Mouse (Mus musculus) MEL (cell line): Measurements from ENCODE around the gene Gnaq. TPM values are rescaled to one million over a fixed set of nuclear protein-coding genes. Genes with fewer than 3 reads are reported as not detected.

Experiments
- DNase-seq: peaks from one replicate; pipeline ENCODE4 v3.0.0; 2011; ENCODE audit warnings: low read depth, low spot score
- H3K27ac ChIP-seq: 2 replicates; pipeline ENCODE4 v1.5.1; 2012; ENCODE audit warnings: low read depth, mild to moderate bottlenecking, control low read depth, low read length, moderate library complexity; ENCODE audit not compliant: control insufficient read depth
- H3K27me3 ChIP-seq, 2 experiments: fragments of 150-350 bp in 1 of 2; sonication (generic) in 1 of 2; 2 replicates each; pipeline ENCODE4 v1.6.1; 2012; ENCODE audit warnings: low read length in 2 of 2, mild to moderate bottlenecking in 2 of 2, improper control_type of control experiment in 1 of 2, moderate library complexity in 1 of 2; ENCODE audit not compliant: insufficient read depth in 2 of 2, control insufficient read depth in 1 of 2
- H3K36me3 ChIP-seq, 2 experiments: 2 replicates each; pipeline ENCODE4 v1.6.1; 2012 to 2014; ENCODE audit warnings: low read length in 2 of 2, improper control_type of control experiment in 1 of 2, inconsistent platforms in 1 of 2, mild to moderate bottlenecking in 1 of 2; ENCODE audit not compliant: insufficient read depth in 2 of 2, control insufficient read depth in 1 of 2
- H3K4me1 ChIP-seq, 2 experiments: fragments of 150-350 bp in 1 of 2; sonication (generic) in 1 of 2; 2 replicates each; pipeline ENCODE4 v1.6.1; 2012; ENCODE audit warnings: low read length in 2 of 2, improper control_type of control experiment in 1 of 2, mild to moderate bottlenecking in 1 of 2; ENCODE audit not compliant: insufficient read depth in 2 of 2, control insufficient read depth in 1 of 2
- H3K4me3 ChIP-seq, 2 experiments: fragments of 150-350 bp in 1 of 2; sonication (generic) in 1 of 2; 2 replicates each; pipeline ENCODE4 v1.5.1; 2012; ENCODE audit warnings: low read depth in 2 of 2, low read length in 2 of 2, mild to moderate bottlenecking in 2 of 2, moderate library complexity in 2 of 2, control low read depth in 1 of 2, improper control_type of control experiment in 1 of 2; ENCODE audit not compliant: control insufficient read depth in 1 of 2, insufficient read depth in 1 of 2
- H3K79me2 ChIP-seq: 2 replicates; pipeline ENCODE4 v1.6.1; 2012; ENCODE audit warnings: mild to moderate bottlenecking, low read length, moderate library complexity; ENCODE audit not compliant: control insufficient read depth, poor library complexity, insufficient read depth
- H3K9ac ChIP-seq: 2 replicates; pipeline ENCODE4 v1.6.1; 2012; ENCODE audit warnings: low read depth, mild to moderate bottlenecking, control low read depth, low read length, moderate library complexity; ENCODE audit not compliant: control insufficient read depth, poor library complexity, severe bottlenecking
- H3K9me3 ChIP-seq: fragments of 150-350 bp; sonication (generic); replicated peaks from 2 replicates; pipeline ENCODE4 v1.6.1; 2012; ENCODE audit warnings: mild to moderate bottlenecking, low read length, improper control_type of control experiment, moderate library complexity; ENCODE audit not compliant: insufficient read depth
- CHD1 ChIP-seq: IDR thresholded peaks from 2 replicates; pipeline ENCODE4 v1.6.1; 2012; ENCODE audit warnings: low read depth, mild to moderate bottlenecking, inconsistent platforms, low read length, improper control_type of control experiment
- CHD2 ChIP-seq: IDR thresholded peaks from 2 replicates; pipeline ENCODE4 v1.6.1; 2011; ENCODE audit warnings: low read length, improper control_type of control experiment
- E2F4 ChIP-seq: IDR thresholded peaks from 2 replicates; pipeline ENCODE4 v1.6.1; 2011; ENCODE audit warnings: low read depth, low read length, improper control_type of control experiment, borderline replicate concordance
- HCFC1 ChIP-seq: IDR thresholded peaks from 2 replicates; pipeline ENCODE4 v1.6.1; 2012; ENCODE audit warnings: low read depth, mild to moderate bottlenecking, inconsistent platforms, low read length, improper control_type of control experiment, moderate library complexity
- MAX ChIP-seq: IDR thresholded peaks from 2 replicates; pipeline ENCODE4 v1.6.1; 2011; ENCODE audit warnings: low read length, improper control_type of control experiment
- MEF2A ChIP-seq: IDR thresholded peaks from 2 replicates; pipeline ENCODE4 v1.6.1; 2014; ENCODE audit warnings: low read depth, mild to moderate bottlenecking, inconsistent platforms, low read length, improper control_type of control experiment; ENCODE audit not compliant: poor library complexity, insufficient replicate concordance, severe bottlenecking; ENCODE audit errors: extremely low read depth
- MXI1 ChIP-seq: IDR thresholded peaks from 2 replicates; pipeline ENCODE4 v1.6.1; 2011; ENCODE audit warnings: mild to moderate bottlenecking, low read depth, low read length, improper control_type of control experiment
- NRF1 ChIP-seq: IDR thresholded peaks from 2 replicates; pipeline ENCODE4 v1.6.1; 2014; ENCODE audit warnings: low read depth, mild to moderate bottlenecking, inconsistent platforms, low read length, improper control_type of control experiment, moderate library complexity; ENCODE audit not compliant: poor library complexity, insufficient read depth, severe bottlenecking
- POLR2AphosphoS2 ChIP-seq: IDR thresholded peaks from 2 replicates; pipeline ENCODE4 v1.6.1; 2011; ENCODE audit warnings: low read length, improper control_type of control experiment
- SIN3A ChIP-seq: IDR thresholded peaks from 2 replicates; pipeline ENCODE4 v1.6.1; 2012; ENCODE audit warnings: low read length, improper control_type of control experiment, inconsistent platforms
- SMC3 ChIP-seq: IDR thresholded peaks from 2 replicates; pipeline ENCODE4 v1.6.1; 2011; ENCODE audit warnings: low read depth, low read length, improper control_type of control experiment
- TAL1 ChIP-seq: IDR thresholded peaks from 2 replicates; pipeline ENCODE4 v1.6.1; 2012; ENCODE audit warnings: mild to moderate bottlenecking, inconsistent platforms, low read length, moderate library complexity, mixed read lengths
- TBP ChIP-seq: IDR thresholded peaks from 2 replicates; pipeline ENCODE4 v1.8.0; 2011; ENCODE audit warnings: low read depth, low read length, improper control_type of control experiment
- TCF12 ChIP-seq: IDR thresholded peaks from 2 replicates; pipeline ENCODE4 v1.6.1; 2014; ENCODE audit warnings: low read depth, mild to moderate bottlenecking, inconsistent platforms, low read length, improper control_type of control experiment, moderate library complexity
- USF1 ChIP-seq: IDR thresholded peaks from 2 replicates; pipeline ENCODE4 v1.6.1; 2014; ENCODE audit warnings: low read depth, mild to moderate bottlenecking, inconsistent platforms, low read length, improper control_type of control experiment, moderate library complexity
- ZC3H11A ChIP-seq: IDR thresholded peaks from 2 replicates; pipeline ENCODE4 v1.6.1; 2012; ENCODE audit warnings: low read depth, mild to moderate bottlenecking, inconsistent platforms, low read length, improper control_type of control experiment
- ZKSCAN1 ChIP-seq: IDR thresholded peaks from 2 replicates; pipeline ENCODE4 v1.6.1; 2012; ENCODE audit warnings: low read depth, mild to moderate bottlenecking, inconsistent platforms, low read length, improper control_type of control experiment, moderate library complexity
- ZMIZ1 ChIP-seq: IDR thresholded peaks from 2 replicates; pipeline ENCODE4 v1.6.1; 2012; ENCODE audit warnings: low read depth, mild to moderate bottlenecking, inconsistent platforms, low read length, improper control_type of control experiment, moderate library complexity
- ZNF384 ChIP-seq: IDR thresholded peaks from 2 replicates; pipeline ENCODE4 v1.6.1; 2012; ENCODE audit warnings: low read depth, mild to moderate bottlenecking, inconsistent platforms, low read length, improper control_type of control experiment
- polyA plus RNA-seq, 2 experiments: library from polyadenylated mRNA; stranded (reverse) in 1 of 2; unstranded in 1 of 2; fragments of >175 nt in 1 of 2; fragments of >200 nt in 1 of 2; gene quantifications; 2 replicates each; pipeline versions ENCODE4 v1.2.1 to v1.2.4; 2012; ENCODE audit warnings: low replicate concordance in 2 of 2, low read depth in 1 of 2; ENCODE audit not compliant: insufficient read length in 2 of 2, insufficient read depth in 1 of 2, missing spikeins in 1 of 2
- total RNA-seq: library from RNA; depleted of rRNA; stranded (reverse); fragments of 300-350 nt; gene quantifications from 2 replicates; pipeline ENCODE4 v1.2.3, GENCODE M21; 2012

Gene Gnaq
- total and polyA plus RNA-seq, 3 experiments, result not detected

- no peaks in the 10 kb centered on the region for H3K36me3 ChIP-seq
- peaks cover 0 to 2% of the 10 kb centered on the region in 2 experiments; a peak in 1 of 4 replicates for H3K27me3 ChIP-seq
- no peaks in the 10 kb centered on the region for H3K4me1 ChIP-seq
- no peak overlapping the region for H3K9ac ChIP-seq
- H3K4me3 ChIP-seq, result no peak overlapping the region
- H3K27ac ChIP-seq, result no peak overlapping the region
- no peak for DNase-seq
- H3K9me3 ChIP-seq, result no peaks in the 10 kb centered on the region
- TF ChIP-seq MXI1 (no peak), ZC3H11A (no peak), TBP (no peak), USF1 (no peak), TCF12 (no peak), POLR2AphosphoS2 (no peak)
- H3K79me2 ChIP-seq, result no peaks in the 10 kb centered on the region
Measured at GRCm38 (mm10) chr19:16418086-16418663, 285.5 kb downstream of the Gnaq start.

- no peak for DNase-seq
- no peak overlapping the region for H3K27ac ChIP-seq
- H3K36me3 ChIP-seq, result no peaks in the 10 kb centered on the region
- H3K4me3 ChIP-seq, result no peak overlapping the region
- no peak for TF ChIP-seq TCF12
- TF ChIP-seq CHD2, result no peak
- no peak for TF ChIP-seq TAL1
- no peak for TF ChIP-seq HCFC1
- TF ChIP-seq NRF1, result no peak
- TF ChIP-seq E2F4, result no peak
- no peak for TF ChIP-seq SMC3
- no peak for TF ChIP-seq MEF2A
- no peak for TF ChIP-seq ZC3H11A
- no peak for TF ChIP-seq MAX
- TF ChIP-seq ZNF384, result no peak
- TF ChIP-seq ZKSCAN1, result no peak
- no peak for TF ChIP-seq CHD1
- no peak for TF ChIP-seq ZMIZ1
- no peak for TF ChIP-seq SIN3A
- TF ChIP-seq TBP, result no peak
- no peaks in the 10 kb centered on the region for H3K4me1 ChIP-seq
- peaks cover 2 to 3% of the 10 kb centered on the region in 2 experiments; a peak in 2 of 4 replicates for H3K27me3 ChIP-seq
- no peaks in the 10 kb centered on the region for H3K79me2 ChIP-seq
- no peak overlapping the region for H3K9ac ChIP-seq
- no peaks in the 10 kb centered on the region for H3K9me3 ChIP-seq
Measured at GRCm38 (mm10) chr19:16425596-16425995, 293.0 kb downstream of the Gnaq start.
